Mouse (Mus musculus) layer of hippocampus, adult 2 months (tissue): Measurements from ENCODE around the gene Gm8126. TPM values are rescaled to one million over a fixed set of nuclear protein-coding genes. Genes with fewer than 3 reads are reported as not detected.
"Not testable (repeated sequence)": the region's sequence is repeated elsewhere in the genome, so short reads cannot be mapped to it uniquely, and the experiment has no call there.

Source experiments
- DNase-seq, 2 experiments: peaks; one replicate each; pipeline ENCODE4 v3.0.0; 2022; ENCODE audit warnings: low spot score in 2 of 2
- H3K27ac ChIP-seq: fragments of 200-600 bp; 2 replicates; pipeline ENCODE4 v1.8.1; 2022
- H3K4me3 ChIP-seq: fragments of 200-600 bp; 2 replicates; pipeline ENCODE4 v1.8.1; 2022; ENCODE audit warnings: mild to moderate bottlenecking
- CTCF ChIP-seq: fragments of 200-600 bp; conservative IDR thresholded peaks from 2 replicates; pipeline ENCODE4 v1.8.1; 2022; ENCODE audit warnings: antibody characterized with exemption, mild to moderate bottlenecking, moderate library complexity
- long read RNA-seq, 2 experiments: library from polyadenylated mRNA; stranded (forward); transcript quantifications; one replicate each; pipeline ENCODE4 v2.0.0; 2021; ENCODE audit warnings: borderline mapping rate in 2 of 2
- total RNA-seq, 2 experiments: library from RNA; stranded (reverse); gene quantifications; 2 replicates each; pipeline ENCODE4 v1.2.3; 2021

Gene Gm8126
- total RNA-seq: not detected
- long read RNA-seq, experiment 1: 0 reads
- long read RNA-seq, experiment 2: 0 reads

DNA sequence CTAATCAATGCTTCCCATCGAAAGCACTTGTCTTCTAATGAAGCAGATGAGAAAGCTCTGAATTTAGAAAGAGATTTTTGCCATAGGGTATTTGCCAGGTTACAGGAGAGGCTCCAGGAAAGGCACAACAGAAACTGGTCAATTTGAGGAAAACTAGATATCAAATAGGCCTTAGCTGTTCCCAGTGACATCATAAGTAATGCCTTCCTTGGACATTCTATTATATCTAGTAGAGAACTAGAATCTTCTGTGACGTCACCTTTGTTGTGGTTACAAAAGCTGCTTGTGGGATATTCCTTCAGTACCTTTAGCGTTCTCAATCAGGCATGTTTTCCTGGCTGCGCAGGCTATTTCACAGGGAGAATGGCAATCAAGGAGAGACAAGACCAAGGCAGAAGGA is at the start of gene Gm8126:
Gm8126 (plus strand) TSS at position 301 of the 400 bp plus-strand sequence.
- not testable (repeated sequence) for H3K4me3 ChIP-seq

GRCm38 (mm10) chr14:43235204-43235603 is 23.2 kb upstream of the Gm8126 start, which contains the start of gene Gm8122:
TSS of gene Gm8122 (minus strand) at chr14:43235304.
- not testable (repeated sequence) for H3K4me3 ChIP-seq, H3K27ac ChIP-seq, DNase-seq

More for the DNA sequence above, at the start of gene Gm8126:
- H3K27ac ChIP-seq, DNase-seq: not testable (repeated sequence)

DNA sequence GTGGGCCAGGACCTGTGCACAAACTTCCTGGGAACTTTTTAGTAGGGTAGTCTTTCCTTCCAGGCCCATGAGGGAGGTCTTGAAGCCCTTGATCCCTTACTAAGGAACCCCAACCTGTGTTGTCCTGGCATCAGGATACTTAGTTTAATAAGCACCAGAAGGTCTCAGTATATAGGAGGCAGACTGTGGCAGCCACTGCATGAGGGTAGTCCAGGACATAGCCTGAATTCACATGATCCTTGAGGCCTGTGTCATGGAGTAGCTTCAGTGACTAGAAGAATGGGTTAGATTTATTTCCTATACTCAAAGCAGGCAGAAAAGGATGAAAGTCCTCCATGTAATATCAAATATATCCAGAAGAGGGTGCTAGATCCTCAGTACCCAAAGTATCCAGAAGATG is 20.7 kb upstream of the Gm8126 start:
- H3K27ac ChIP-seq, DNase-seq, H3K4me3 ChIP-seq: not testable (repeated sequence)
- TF ChIP-seq CTCF: peak; percentile 20

- not testable (repeated sequence) for H3K4me3 ChIP-seq, H3K27ac ChIP-seq, DNase-seq
Measured at GRCm38 (mm10) chr14:43249611-43250170, 8.8 kb upstream of the Gm8126 start.

DNA sequence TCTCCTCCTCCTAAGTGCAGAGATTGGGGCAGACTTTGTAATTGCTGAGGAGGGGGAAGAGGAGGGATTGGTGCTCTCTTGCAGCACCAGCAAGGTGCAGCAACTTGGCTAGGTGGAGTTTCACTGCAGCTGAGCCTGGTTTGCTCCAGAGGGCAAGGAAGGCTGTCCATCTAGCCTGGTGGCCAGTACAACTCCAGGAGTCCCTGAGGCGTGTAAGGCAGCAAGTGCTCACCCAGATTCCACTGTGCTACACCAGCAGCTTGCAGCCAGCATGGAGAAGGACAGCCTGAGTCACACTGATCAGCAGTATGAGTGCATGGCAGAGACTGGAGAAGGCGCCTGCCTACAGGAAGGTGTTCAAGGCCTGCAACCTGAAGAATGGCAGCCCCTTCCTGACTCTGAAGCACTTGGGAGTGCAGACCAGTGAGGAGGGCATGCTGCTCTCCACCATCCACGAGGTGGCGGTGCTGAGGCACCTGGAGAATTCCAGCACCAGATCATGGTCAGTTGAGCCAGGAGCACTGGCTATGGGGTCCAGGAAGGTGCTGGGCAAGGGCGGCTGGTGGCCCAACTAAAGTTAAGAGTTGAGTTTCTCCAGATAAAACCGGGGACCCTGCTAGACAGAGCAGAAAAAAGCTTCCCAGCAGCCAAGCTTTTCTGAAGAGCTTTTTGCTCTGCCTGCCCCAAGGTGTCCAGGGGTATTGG is 7.7 kb upstream of the Gm8126 start:
- H3K4me3 ChIP-seq, H3K27ac ChIP-seq, DNase-seq: not testable (repeated sequence)
- peak; percentile 22; the same call in 1 of the 2 replicates for TF ChIP-seq CTCF

- not testable (repeated sequence) for H3K27ac ChIP-seq, H3K4me3 ChIP-seq, DNase-seq
Measured at GRCm38 (mm10) chr14:43256511-43256910, 1.9 kb upstream of the Gm8126 start.

DNA sequence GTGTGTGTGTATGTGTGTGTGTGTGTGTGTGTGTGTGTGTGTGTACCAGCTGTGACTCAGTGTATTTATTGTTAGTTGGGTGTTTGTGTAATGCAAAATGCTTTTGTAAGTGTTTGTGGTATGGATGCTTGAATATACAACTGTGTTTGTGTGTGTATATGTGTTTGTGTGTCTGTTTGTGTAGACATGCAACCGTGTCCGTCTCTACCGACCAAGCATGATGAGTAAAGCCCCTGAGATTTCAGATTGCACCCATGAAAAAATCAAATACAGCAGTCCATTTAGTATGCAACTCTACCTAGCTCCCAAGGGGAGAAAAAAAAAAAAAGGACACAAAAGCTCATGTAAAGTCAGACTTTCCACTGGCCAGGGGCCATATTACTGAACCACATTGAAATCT is 5.0 kb downstream of the Gm8126 start:
- H3K4me3 ChIP-seq, DNase-seq, H3K27ac ChIP-seq: not testable (repeated sequence)

- not testable (repeated sequence) for H3K27ac ChIP-seq, DNase-seq
Measured at GRCm38 (mm10) chr14:43268521-43269084, 10.2 kb downstream of the Gm8126 start.

DNA sequence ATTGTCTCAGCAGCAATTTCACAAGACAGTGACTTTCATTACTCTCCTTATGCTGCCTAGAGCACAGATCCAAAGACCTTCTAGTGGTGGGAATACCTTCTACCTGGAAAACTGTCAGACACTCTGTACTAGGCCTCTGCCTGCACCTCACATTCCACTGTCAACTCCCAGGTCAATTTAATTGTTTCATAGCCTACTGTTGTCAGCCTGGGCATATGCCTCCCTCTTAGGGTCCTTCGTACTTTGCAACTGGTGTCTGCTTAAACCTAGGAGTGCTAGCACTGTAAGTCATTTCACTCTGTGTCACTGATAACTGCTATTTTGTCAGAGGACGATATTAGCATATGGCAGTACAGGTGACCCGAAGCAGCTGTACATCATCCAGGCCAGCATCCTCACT is 10.8 kb downstream of the Gm8126 start:
- not testable (repeated sequence) for DNase-seq, H3K27ac ChIP-seq, H3K4me3 ChIP-seq

More at GRCm38 (mm10) chr14:43268521-43269084, 10.2 kb downstream of the Gm8126 start:
- not testable (repeated sequence) for H3K4me3 ChIP-seq

DNA sequence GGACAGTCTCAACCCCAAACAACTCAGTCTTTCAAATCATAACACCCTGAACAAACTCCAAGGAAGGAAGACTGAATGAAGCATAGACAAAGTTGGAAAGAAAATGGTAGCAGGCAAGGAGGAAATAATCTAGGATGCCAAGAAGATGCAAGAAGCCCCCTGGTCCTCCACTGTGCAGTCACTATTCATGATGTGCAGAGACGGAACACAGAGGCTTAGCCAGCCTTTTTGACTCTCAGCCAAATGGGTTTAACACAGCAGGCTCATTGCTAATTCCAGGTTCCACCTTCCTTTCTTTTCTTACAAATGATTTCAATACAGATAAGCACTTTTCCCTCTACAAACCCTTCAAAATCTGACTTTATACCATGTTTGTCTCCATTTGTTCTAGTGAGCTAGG is 14.7 kb downstream of the Gm8126 start:
- H3K27ac ChIP-seq, DNase-seq, H3K4me3 ChIP-seq: not testable (repeated sequence)

DNA sequence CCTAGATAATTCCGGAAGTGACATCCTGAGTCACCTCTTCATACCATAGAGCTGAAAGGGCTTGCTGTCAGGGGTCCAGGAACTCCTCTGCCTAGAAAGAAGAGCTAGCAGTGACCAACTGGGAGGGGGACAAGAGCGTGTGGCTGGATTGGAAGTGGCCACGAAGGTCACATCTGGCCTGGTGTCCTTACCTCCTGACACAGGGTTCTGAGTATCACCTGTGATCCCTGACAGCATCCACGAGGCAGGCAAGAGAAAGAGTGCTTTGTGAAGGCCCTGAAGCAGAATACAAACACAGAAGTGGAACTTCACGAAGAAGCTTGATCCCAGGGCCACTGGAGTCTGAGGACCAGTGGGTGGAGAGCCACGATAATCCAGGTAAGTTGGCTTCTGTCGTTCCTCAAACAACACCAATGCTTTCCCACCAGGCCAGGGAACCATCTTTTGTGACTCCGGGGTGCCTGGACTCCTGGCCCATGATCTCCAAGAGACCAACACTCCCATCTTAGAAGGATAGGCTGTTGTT is 16.6 kb downstream of the Gm8126 start, which contains the start of gene Gm9732:
Gm9732 (plus strand) TSS at position 51 of the 526 bp plus-strand sequence.
- DNase-seq, H3K4me3 ChIP-seq, H3K27ac ChIP-seq: not testable (repeated sequence)

DNA sequence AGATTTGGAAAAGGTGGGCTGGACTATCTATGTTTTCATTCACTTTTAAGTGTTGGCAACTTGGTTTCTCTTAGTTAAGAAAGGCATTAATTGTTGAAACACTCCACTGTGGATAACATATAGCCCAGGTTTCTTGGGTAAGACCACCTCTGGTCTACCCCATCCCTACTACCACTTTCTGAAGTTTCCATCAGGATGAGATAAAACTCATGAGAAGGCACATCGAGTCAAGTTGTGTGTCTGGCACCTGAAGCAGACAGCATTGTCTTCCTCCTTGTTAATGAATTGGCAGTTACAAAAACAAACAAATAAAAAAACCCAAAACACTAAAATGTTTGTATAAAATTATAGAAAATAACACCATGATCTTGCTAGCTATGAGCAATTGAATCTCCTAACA is 17.3 kb downstream of the Gm8126 start:
- H3K27ac ChIP-seq, DNase-seq, H3K4me3 ChIP-seq: not testable (repeated sequence)

GRCm38 (mm10) chr14:43277468-43277867 is 19.0 kb downstream of the Gm8126 start:
- H3K4me3 ChIP-seq, DNase-seq: not testable (repeated sequence)

GRCm38 (mm10) chr14:43278146-43278545 is 19.7 kb downstream of the Gm8126 start:
- not testable (repeated sequence) for DNase-seq, H3K27ac ChIP-seq, H3K4me3 ChIP-seq

More at GRCm38 (mm10) chr14:43277468-43277867, 19.0 kb downstream of the Gm8126 start:
- H3K27ac ChIP-seq: not testable (repeated sequence)

DNA sequence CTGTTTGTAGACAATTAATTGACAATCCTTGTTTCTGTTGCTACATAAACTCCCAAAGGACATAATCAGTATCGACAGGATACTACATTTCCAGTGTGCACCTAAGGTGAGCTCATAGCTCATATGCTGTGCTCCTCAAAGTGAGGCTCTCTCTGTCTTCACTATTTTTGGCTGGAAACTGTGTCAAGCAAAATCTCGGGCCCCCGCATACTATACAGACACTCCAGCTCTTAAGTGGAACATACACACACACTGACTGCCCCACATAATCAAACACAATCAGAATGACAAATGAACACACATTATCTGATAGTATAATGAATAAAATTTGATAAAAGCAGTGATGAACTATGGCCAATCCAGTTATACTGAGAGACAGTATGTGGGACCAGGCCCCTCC is 20.2 kb downstream of the Gm8126 start:
- not testable (repeated sequence) for H3K27ac ChIP-seq, H3K4me3 ChIP-seq, DNase-seq

- H3K4me3 ChIP-seq, H3K27ac ChIP-seq: not testable (repeated sequence)
Measured at GRCm38 (mm10) chr14:43293503-43293902, 35.1 kb downstream of the Gm8126 start, which contains the start of gene Gm8127. TSS of gene Gm8127 (minus strand) at chr14:43293832.

More at GRCm38 (mm10) chr14:43293503-43293902, 35.1 kb downstream of the Gm8126 start, which contains the start of gene Gm8127:
- not testable (repeated sequence) for DNase-seq
